Mouse (Mus musculus) gonadal fat pad, adult 2 months (tissue): Measurements from ENCODE around the gene Ptpn7. TPM values are rescaled to one million over a fixed set of nuclear protein-coding genes. Genes with fewer than 3 reads are reported as not detected.

Source experiments
- DNase-seq: peaks from one replicate; pipeline ENCODE4 v3.0.0-alpha.2; 2012; ENCODE audit warnings: low read depth
- polyA plus RNA-seq: library from polyadenylated mRNA; depleted of rRNA; stranded (reverse); fragments of >200 nt; gene quantifications from 2 replicates; pipeline ENCODE4 v1.2.3, GENCODE M21; 2012

Ptpn7 gene
- polyA plus RNA-seq, 1 experiment = 2.9 TPM

DNA sequence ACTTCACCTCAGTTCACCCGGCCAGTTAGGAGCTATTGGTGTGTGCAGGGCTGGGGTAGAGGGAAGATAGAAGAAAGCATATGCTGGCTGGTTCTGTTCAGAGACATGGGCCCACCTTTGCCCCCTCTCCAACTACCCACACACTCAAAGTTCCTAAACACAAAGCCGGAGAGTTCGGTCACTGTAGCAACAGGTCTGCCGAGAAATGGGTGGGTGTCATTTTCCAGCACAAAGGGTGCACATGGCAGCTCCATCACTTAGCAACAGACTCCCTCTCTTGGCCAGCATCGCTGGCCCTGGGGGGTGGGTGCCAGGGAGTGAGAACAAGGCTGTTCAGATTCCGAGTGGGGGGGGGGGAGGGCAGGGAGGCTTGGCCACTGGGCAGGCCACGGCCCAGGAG, 26.6 kb downstream of the Ptpn7 start:
- DNase-seq = no peak

DNA sequence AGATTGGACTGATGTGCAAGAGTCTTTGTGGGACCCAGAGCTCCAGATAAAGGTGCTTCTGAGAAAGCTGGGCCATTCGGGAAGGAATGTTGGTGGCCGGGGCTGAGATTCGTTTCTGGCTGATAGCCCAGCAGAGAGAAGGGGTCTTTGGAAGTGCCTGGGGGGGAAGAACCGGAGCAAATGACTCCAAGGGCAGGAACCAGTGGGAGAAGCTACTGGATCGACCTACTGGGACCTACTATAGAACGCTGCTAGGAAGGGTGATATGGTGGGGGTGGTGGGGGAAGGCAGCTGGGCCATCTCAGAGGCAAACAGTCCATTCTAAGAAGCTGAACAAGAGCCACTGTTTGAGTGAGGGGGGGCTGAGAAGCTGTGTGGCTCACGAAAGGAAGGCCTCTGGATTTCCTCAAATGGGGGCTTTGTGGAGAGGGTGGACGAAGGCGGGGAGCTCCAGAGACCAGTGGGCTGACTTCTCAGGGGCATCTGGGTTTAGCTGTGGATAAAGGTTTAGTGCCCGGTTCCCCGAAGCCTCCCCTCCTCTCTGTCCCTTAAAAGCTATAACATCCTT, 27.1 kb downstream of the Ptpn7 start:
- no peak for DNase-seq

DNA sequence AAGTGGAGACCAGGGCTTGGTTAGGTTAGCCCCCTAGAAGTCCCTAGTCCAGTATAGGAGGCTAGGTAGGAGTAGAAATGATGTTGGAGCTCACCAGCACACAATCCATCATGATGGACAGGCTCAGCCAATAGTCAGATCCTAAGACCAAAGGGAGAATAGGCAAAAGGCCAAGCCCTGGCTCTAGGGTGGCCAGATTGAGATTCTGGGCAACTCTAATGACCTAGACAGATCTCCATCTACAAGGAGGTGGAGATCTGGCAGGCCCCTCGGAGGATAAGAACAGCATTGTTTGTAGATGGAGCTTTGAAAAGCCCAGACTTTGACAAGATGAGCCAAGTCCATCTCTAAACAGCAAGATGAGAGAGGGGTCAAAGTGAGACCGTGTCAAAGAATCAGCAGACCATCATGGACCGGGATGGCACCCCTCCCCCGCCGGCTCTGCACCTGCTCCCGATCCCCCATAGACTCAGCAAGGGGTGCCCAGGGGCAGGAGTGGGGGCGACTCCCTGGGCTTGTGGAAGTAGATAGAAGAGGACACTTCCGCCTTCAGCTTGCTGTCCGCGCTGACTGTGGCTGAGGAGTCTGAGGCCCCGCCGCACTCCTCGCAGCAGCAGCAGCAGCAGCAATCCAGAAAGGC, 28.0 kb downstream of the Ptpn7 start:
- no peak for DNase-seq

DNA sequence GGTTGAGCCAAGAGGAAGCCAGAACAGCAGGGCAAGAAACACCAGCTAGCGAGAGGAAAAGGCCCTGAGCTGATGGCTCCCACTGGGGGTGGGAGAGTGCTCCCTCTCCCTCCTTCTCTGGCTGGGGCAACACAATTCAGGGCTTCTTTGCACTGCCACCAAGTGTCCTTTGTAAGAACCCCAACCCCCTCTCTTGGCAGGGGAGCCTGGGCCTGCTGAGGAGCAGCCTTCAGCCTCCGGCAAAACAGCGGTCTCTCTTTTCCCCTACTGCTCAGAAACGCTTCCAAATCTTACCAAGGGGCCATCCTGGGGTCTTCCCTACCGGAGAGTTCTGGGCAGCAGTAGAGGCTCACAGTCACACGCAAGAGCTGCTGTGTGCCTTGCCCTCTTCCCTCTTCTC, 30.2 kb downstream of the Ptpn7 start:
- DNase-seq = no peak

DNA sequence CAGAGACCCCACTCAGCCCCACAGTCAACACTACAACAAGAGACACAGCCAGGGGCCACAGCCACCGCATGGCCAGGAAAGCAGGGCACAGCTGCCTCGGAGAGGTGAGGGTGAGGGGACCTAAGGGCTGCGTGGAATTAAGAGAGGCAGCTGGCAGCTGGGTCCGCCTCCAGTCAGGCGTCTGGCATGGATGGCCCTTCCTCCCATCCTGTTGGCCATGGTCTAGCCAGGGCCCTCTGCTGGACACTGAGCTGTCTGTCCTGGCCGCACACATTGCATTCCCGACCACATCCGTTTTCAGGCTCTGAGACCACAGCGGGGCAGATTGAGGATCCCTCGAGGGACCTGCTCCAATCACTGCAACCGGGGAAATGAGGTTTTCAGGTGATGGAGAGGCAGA, 34.9 kb downstream of the Ptpn7 start, which contains the start of gene Gpr37l1:
Gene Gpr37l1, minus strand, starts transcription at position 247 of the 400 bp plus-strand sequence.
- DNase-seq = no peak

DNA sequence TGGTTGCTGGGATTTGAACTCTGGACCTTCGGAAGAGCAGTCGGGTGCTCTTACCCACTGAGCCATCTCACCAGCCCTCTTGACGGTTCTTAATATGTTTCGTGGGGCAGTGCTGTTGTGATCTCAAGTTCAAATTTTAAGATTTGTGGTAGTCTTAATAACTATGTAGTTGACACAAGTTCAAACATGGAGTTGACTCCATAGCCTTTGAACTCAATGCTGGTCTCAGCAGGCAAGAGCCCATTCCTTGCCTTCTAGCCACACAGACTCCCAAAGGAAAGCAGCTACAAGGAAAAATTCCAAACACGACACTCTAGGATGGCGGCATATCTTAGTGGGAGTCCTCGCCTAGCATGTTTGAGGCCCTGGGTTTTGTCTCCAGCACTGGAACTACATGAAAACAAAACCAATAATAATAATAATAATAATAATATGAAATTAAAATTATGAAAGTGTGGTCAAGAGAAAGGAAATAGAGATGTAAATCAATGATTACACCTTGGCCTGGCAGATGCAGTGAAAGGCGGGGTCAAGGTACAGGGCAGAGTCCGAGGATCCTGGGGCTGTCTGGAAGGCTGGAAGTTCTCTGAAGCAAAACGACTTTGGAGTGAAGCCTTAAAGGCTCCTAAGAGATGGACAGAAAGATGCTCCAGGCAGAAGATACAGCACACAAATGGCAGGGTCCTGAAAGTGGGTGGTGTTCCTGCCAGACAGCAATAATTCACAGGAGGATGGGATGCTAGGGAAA, 36.1 kb downstream of the Ptpn7 start:
- no peak for DNase-seq

DNA sequence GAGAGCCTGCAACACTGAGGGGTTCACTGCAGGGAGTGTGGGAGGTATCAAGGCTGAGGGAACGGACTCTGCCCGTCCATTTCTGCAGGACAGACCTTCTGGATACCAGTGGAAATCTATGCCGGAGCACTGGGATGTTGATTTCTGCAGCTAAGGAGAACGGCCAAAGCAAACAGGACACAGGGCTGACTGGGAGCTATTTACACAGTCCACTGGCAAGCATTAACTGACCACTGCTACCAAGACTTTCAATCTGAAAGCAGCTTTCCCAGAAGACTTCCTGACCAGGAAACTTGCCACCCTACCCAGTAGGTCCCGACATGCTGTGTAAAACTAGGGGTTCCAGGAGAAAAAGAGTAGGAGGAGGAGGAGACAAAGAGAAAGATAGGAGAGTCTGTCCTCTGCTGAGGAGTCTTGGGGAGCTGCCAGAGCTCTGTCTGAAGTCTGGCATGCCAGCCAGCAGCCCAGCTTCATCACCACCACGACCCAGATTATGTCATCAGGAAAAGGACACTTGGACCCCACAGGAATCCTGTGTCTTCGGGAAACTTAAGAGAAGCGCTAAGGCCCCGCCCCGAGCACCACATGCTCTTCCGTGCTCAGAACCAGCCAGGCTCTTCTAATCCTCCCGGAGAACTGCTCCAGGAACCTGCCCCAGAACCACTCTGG, 37.2 kb downstream of the Ptpn7 start:
- DNase-seq = no peak

DNA sequence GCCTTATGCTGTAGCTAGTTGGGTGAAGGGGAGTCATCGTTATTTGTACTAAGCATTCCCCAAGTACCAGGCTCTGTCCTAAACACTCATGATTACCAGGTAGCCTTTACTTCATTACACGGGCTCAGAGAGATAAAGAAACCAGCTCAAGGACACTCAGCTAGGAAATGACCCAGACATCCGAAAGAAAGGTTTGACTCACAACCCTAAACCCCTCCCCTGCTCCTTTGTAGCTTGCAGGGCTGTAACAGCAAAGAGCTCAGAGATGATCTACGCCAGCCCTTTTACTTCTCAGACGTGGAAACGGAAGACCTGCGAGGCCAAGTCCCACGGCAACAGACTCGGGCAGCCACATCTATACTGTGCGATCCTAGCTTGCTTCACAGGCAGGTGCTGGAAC, 37.8 kb downstream of the Ptpn7 start:
- no peak for DNase-seq

DNA sequence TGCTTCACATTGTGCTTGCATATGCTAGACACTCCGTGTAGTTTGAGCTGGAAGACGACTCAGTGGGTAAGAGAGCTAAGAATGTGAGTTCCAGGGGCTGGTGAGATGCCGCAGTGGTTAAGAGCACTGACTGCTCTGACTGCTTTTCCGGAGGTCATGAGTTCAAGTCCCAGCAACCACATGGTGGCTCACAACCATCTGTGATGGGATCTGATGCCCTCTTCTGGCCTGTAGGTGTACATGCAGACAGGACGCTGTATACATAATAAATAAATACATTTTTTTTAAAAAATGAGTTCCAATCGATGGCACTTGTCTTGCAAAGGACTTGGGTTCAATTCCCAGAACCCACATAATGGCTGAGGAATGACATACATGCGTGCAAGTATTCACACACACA, 38.7 kb downstream of the Ptpn7 start:
- no peak for DNase-seq

DNA sequence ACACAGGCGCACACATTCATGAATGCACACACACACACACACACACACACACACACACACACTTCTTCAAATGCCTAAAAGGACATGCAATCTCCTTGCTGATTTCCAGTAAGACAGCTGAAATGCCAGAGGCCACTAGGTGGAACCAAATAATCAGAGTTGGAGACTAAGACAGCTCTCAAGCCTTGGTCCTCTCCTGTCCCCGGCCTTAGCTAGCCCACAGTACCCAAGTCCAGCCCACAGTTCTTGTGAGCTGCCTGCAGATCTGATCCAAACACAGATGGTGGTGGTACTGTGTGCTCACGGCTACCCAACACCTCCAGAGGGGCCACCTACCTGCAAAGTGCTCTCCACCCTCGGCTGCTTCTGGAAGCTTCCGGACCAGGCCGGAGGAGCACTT, 39.5 kb downstream of the Ptpn7 start:
- DNase-seq = no peak

DNA sequence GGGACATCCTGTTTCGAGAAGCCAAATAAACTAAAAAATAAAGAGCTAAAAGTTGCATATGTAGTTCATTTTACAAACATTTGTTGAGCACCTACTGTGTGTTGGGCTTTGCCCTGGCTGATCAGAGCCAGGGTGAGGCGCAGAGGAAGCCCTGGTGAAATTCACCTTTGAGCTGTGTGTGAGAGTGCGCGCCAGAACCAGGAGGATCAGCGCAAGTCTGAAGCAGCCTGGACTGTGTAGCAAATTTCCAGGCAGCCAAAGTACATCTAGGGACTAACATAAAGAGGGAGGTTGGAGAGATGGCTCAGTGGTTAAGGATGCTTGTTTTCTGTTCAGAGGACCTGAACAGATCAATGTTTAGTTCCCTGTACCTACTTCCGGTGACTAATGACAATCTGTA, 40.8 kb downstream of the Ptpn7 start:
- no peak for DNase-seq

DNA sequence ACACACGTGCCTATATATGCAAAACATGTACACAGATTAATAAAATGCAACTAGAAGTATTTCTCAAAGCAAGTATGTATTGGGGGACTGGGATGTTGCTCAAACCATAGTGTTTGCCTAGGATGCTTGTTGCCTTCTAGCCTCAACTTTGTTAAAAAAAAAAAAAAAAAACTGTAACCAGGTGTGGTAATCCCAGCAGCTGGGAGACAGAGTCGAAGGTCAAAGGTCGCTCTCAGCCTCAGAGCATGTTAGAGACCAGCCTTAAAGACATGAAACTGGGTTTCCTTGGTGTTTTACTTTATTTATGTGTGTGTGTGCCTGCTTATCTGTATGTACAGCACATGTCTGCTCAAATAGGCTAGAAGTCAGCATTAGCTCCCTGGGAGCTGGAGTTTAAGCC, 42.7 kb downstream of the Ptpn7 start:
- DNase-seq = no peak

DNA sequence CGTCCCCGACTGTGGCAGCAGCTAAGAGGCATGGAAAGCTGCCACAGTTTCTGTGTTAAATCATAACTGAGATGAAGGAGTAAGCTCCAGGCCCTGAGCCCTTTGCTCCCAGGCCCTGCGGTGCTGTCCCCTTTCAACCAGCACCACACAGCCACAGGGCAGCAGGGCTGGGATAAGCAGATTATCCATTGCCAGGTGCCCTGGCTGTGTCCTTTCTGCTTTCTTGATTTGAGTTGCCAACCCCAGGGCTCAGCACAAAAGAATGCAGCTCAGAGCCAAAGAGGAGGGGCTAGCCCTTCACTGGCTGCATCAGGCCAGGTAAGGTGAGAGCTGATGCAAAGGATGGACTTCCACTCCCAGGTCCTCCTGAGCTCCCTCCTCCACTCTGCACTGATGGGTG, 45.2 kb downstream of the Ptpn7 start:
- no peak for DNase-seq

DNA sequence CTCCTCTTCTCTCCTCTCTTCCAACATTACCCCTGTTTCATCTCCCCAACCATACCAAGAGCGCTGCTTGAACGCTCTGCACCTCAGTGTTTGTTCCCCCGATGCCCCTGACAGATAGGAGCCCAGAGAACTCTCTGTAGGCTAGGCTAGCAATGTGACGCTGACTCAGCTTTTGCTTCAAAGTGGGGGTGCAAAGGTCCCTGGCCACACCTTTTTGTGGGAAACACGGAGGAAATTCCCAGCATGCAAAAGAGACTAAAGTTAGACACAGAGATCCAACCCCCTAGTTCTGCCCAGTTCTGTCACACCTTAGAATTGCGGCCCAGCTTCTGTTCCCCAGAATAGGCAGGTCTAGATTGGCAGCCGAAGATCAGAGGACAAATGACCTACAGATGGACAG, 46.4 kb downstream of the Ptpn7 start:
- DNase-seq = no peak

DNA sequence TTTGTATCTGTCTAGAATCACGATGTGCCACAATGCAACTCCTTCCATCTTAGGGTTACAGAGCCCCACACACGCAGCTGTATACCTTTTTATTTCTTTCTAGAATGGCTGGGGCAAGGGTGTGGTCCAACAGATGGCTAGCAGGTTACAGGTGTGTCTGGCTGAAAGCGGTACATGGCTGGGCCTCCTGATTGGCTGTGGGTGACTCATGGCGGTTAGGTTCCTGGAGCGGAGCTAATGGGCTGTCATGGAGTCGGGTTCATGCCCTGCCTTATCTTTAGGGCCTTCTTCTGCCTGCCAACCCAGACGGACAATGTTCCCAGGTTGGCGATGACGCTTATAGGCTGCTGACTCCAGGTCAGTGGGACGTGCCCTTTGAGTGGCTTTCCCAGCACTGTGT, 48.3 kb downstream of the Ptpn7 start:
- no peak for DNase-seq

DNA sequence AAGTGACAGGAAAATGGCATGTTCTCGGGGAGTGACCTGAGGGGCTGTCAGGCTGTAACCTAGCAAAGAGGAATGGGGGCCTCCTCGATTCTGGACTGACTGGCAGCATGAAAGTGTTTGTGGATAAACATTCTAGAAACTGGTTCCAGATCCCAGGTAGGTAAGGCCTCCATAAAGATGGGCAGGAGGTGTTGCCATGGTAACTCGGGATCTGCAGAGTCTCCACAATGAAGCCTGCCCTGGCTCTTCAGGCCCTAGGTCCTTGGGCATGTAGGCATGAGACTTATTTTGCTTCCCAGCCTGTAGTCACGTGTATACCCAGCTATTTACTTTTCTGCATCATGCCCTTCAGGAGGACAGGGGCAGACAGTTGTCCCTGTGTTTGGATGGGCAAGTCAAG, 48.8 kb downstream of the Ptpn7 start:
- DNase-seq = no peak

DNA sequence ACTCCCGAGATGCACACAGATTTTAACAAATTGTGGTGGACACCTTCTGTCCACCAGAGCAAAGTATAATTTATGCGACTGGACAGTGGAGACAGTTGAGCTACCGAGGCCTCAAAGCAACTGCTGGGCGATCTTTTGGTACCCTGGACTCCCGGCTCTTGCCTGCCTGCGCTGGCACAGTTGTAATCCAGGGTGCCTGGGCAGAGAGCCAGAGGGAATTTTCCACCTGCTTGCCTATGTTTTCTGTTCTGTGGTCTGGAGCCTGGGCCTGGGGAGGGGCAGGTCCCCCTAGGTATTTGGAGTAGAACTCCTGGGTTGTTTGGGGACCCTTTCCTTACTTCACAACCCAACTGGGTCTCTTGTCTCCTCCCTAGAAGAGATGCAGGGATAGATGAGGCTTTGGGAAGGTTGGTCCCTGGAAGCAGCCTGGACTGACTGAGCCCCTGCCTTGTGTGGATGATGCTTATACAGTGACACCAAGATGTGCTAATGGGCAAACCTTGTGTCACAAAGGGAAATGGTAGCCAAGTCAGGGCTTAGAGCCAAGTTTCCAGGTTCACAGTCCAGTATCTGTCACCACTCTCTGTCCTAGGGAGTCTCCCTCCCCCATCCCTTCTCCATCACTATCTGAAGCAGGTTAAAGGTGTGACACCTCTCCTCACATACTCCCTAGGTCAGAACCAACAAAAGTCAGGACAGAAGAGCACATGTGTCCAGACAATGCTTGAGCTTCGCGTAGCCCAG, 49.6 kb downstream of the Ptpn7 start:
- no peak for DNase-seq

DNA sequence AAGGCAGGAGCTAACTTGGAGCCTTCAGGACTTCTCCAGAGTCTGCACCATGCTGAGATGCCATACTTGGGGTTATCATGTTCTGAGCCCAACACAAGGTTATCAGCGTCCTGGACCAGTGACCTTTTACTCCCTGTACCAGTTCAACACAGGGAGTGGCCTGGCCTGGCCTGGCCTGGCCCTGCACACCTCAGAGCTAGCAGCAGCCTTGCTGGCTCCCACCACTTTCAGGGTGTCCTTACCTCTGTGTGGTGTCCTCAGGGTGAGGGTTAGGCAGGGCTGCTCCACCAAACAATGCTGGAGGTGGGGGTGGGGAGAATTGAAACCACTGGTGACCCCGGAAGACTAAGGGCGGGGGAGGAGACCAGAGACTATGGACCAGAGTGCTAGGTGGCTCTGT, 50.5 kb downstream of the Ptpn7 start:
- DNase-seq = no peak

DNA sequence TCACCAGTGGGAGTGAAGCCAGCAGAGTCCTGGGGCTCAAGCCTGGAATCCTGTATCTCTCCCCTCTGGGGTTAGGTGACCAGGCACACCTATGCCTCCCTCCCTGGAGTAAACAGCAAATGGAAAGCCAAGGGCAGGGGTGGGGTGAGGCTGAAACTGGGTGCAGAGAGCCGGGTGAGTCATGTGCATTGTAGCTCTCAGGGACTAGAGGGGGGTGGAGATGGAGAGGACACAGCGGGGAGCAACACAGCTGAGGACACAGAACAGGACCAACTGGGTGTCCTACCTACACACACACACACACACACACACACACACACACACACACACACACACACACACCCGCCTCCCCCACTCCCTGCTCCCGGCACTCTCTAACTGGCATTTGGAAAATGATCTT, 50.9 kb downstream of the Ptpn7 start:
- no peak for DNase-seq

DNA sequence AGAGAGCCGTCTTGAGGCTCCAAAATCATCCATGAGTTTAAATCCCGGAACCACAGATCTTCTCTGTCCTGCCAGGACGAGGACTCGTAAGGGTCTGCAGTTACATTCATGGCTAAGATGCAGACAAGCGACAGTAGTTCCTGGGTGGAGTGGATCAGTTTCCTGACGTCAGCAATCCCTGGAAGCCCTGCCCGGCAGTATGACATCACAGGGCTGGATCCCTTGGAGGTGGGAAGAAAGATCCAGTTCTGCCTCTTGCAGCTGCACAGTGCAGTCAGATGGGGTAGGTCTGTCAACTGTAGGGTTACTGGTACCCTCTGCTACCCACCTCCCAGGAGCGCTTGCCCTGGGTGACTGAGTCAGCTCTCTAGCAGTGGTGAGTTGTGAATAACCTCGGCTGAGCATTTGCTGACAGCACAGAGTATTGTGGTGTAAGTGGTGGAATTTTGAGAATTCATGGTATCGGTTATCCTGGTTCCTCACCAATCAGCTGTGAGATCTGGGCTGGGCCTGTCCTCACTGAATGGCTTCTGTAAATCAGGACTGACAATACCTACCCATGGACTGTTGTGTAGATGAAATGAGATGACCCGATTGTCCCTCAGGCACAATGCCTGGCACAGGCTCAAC, 51.6 kb downstream of the Ptpn7 start:
- DNase-seq = no peak

DNA sequence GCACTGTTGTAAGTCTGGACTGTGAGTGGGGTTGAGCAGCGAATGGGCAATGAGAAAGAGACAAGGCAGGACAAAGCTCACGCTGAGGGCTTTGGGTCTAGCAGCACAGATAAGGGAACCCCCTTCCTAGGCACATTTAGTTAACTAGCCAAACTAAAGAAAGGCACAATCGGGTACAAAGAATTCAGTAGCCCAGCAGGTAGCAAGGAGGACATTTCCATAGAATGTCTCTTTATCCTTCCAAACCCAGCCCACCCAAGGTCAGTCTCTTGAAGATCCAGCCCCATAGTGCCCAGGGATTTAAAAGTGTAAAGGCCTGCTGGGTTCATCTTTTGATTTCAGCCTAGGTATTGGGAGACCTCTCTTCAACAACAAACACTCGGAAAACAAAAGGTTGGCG, 53.4 kb downstream of the Ptpn7 start:
- no peak for DNase-seq

DNA sequence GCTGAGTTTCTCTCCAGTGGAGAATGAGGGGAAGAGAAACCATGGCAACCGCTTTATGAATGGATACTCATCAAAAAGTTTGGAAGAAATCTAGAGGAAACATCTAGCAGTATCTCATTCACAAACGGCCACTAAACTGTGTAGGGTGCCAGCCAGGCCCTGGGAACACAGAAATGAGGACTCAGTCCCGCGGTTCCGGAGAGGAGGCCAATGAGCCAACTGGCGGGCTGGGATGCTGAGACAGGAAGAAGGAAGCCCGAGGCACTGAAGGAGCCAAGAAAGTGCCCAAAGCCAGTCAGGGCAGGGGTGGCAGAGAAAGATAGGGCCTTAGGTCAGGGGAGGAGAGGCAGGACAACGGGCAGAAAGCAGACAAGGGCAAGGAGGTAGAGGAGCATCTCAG, 53.9 kb downstream of the Ptpn7 start:
- no peak for DNase-seq
